Mouse (Mus musculus) Patski (cell line): Measurements from ENCODE around the gene Kcnip1. TPM values are rescaled to one million over a fixed set of nuclear protein-coding genes. Genes with fewer than 3 reads are reported as not detected.

Source experiments
- ATAC-seq: fragments of 100-300 bp; one replicate; pipeline ENCODE4 v1.8.0; 2021
- CTCF ChIA-PET: fragments of 350-600 bp; sonication (Branson Sonifier 250); formaldehyde crosslinking; loops from one replicate; lab custom pipeline; 2022; ENCODE audit warnings: inconsistent platforms; lab: Charles Lee
- POLR2A ChIA-PET: fragments of 350-600 bp; sonication (Branson Sonifier 250); formaldehyde crosslinking; loops from one replicate; lab custom pipeline; 2022; ENCODE audit warnings: antibody characterized with exemption, inconsistent platforms; lab: Charles Lee
- DNase-seq: peaks from one replicate; pipeline ENCODE4 v3.0.0-alpha.2; 2011; ENCODE audit warnings: low read depth, low spot score
- H3K27me3 ChIP-seq: fragments of 371-371 bp; one replicate; pipeline ENCODE4 v1.5.1; 2021
- CTCF ChIP-seq: fragments of 100-300 bp; IDR thresholded peaks from one replicate; pipeline ENCODE4 v1.5.1; 2021
- in situ Hi-C: fragments of 300-500 bp; cut with MboI; formaldehyde crosslinking; loops from 3 replicates; pipeline ENCODE4 v1.11.1; 2018; ENCODE audit warnings: low pct_unique_long_range_greater_than_20kb, mixed read lengths
- polyA plus RNA-seq: library from polyadenylated mRNA; unstranded; gene quantifications from one replicate; pipeline ENCODE4 v1.2.3, GENCODE M21; 2021

Kcnip1 gene
- polyA plus RNA-seq, 1 experiment from 2014 or later: not detected

DNA sequence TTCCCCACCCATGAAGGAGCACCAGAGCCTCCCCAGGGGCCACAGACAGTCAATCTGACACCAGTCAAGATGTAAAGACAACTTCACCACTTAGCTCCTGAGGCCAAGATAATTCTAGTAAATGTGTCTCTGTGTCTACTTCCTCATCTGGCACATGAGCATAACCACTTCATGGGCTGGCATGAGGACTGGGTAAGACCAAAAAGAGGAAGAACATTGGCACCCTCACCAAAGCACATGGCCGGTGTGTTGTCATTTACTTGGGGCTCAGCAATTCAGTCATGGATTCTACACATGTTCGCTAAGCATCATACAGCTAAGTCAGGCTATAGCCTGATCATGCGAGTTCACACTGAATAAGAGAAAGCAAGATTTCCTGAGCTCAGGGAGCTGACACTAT, 144.3 kb downstream of the Kcnip1 start:
- ATAC-seq (no peak), DNase-seq (no peak)
- no peak for TF ChIP-seq CTCF
- no peaks in the 10 kb centered on the region for H3K27me3 ChIP-seq
- ChIA-PET CTCF (interaction anchor here (2.0 kb wide), 1 partner anchor 8 kb away, joined by 6 read pairs; no protein-coding TSS in a partner anchor), POLR2A (no interaction called here)
- in situ Hi-C loops: no loop called here

DNA sequence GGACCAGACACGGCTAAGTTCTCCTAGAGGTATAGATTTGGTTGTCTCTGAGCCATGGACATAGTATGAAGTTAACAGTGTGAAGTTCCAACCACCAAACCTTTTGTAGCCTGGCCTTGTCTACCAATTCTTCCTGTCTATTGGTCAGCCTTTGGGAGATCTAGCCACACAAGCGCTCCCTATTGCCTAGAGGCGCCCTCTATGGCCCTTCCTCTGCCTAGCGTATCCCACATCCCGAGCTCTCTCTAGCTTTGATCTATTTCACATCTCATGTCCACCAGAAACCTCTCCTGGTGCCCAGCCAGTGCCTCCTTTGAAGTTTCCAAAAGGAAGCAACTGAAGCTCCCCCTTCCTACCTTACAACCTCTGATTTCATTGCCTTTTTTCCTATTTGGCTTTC, 147.0 kb downstream of the Kcnip1 start:
- H3K27me3 ChIP-seq: no peaks in the 10 kb centered on the region
- ChIA-PET POLR2A (no interaction called here), CTCF (interaction anchor here (0.9 kb wide), 1 partner anchor 9 kb away, joined by 3 read pairs; no protein-coding TSS in a partner anchor)
- no peak for TF ChIP-seq CTCF
- in situ Hi-C loops: no loop called here
- ATAC-seq: no peak
- DNase-seq: no peak

DNA sequence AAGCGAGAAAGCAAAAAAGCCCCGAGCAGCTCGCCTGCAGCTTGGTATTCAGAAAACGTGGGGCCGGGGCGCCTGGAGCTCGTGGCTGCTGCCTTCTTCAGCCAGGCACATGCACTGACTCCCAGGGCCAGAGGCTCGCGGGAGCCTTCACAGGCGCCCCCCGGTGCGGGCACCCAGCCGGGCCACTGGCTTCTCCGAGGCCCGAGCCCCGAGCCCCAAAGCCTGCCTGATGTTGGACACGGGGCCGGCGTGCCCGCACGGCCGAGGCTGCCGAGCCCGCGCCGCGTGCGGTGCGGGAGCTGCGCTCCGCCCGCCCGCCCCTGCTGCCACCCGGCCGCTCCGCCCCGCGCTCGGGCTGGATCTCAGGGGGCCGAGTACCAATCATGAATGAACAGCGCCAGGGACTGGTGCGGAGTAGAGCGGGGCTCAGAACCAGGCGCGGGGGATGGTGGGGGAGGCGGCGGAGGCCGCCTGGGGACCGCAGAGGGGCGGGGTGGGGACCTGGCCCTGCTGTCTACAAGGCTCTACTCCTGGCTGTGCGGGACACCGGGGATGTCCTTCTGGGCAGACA, 149.6 kb downstream of the Kcnip1 start:
- POLR2A ChIA-PET: interaction anchor here (0.6 to 0.7 kb wide), 2 partner anchors 26 to 89 kb away, joined by 3 read pairs; no protein-coding TSS in a partner anchor
- in situ Hi-C loops: no loop called here
- no peak for TF ChIP-seq CTCF
- ATAC-seq (no peak), DNase-seq (no peak)
- CTCF ChIA-PET: no interaction called here
- no peaks in the 10 kb centered on the region for H3K27me3 ChIP-seq

- CTCF ChIA-PET: interaction anchor here (1.7 kb wide), 2 partner anchors 15 to 39 kb away, joined by 4 to 5 read pairs; no protein-coding TSS in a partner anchor
- ATAC-seq: peak; percentile 84
- in situ Hi-C loops: no loop called here
Measured at GRCm38 (mm10) chr11:33839049-33839448, 153.9 kb downstream of the Kcnip1 start.

GRCm38 (mm10) chr11:33829774-33830173, 163.2 kb downstream of the Kcnip1 start:
- ChIA-PET POLR2A (no interaction called here), CTCF (no interaction called here)

More at GRCm38 (mm10) chr11:33839049-33839448, 153.9 kb downstream of the Kcnip1 start:
- no peaks in the 10 kb centered on the region for H3K27me3 ChIP-seq
- POLR2A ChIA-PET: no interaction called here
- no peak for TF ChIP-seq CTCF
- peak; percentile 55 for DNase-seq

DNA sequence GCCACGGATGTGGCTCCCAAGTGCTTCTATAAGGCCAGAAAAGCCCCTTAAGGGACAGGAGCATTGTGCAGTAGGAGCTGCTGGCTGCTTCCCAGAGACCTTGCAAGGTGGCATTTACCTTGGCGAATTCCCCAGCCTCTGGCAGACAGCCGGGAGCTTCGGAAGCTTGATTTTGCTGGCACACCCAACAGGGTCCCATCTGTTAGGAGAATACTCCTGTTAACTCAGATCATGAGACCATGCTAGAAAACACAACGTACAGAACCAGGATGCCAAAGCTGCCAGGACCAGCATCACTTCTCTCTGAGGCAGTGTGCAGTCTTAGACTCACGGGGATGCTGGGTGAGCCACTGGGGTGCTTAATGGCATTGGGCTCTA, 165.1 kb downstream of the Kcnip1 start:
- DNase-seq (no peak), ATAC-seq (no peak)
- in situ Hi-C loops: no loop called here
- no peaks in the 10 kb centered on the region for H3K27me3 ChIP-seq
- ChIA-PET POLR2A (no interaction called here), CTCF (interaction anchor here (1.0 kb wide), 1 partner anchor 9 kb away, joined by 4 read pairs; no protein-coding TSS in a partner anchor)
- no peak for TF ChIP-seq CTCF

More at GRCm38 (mm10) chr11:33829774-33830173, 163.2 kb downstream of the Kcnip1 start:
- DNase-seq: no peak
- ATAC-seq: no peak
- H3K27me3 ChIP-seq: no peaks in the 10 kb centered on the region
- in situ Hi-C loops: no loop called here
- TF ChIP-seq CTCF: no peak

GRCm38 (mm10) chr11:33827085-33827828, 165.7 kb downstream of the Kcnip1 start:
- no peak for DNase-seq
- H3K27me3 ChIP-seq: no peaks in the 10 kb centered on the region
- no peak for ATAC-seq
- in situ Hi-C loops: no loop called here
- ChIA-PET POLR2A (no interaction called here), CTCF (interaction anchor here (1.0 to 1.9 kb wide), 2 partner anchors 8 to 17 kb away, joined by 4 to 6 read pairs; no protein-coding TSS in a partner anchor)
- TF ChIP-seq CTCF: no peak

- TF ChIP-seq CTCF: no peak
- ChIA-PET CTCF (interaction anchor here (1.8 kb wide), 1 partner anchor 15 kb away, joined by 5 read pairs; no protein-coding TSS in a partner anchor), POLR2A (no interaction called here)
- in situ Hi-C loops: no loop called here
- no peaks in the 10 kb centered on the region for H3K27me3 ChIP-seq
- ATAC-seq (peak; percentile 26), DNase-seq (no peak)
Measured at GRCm38 (mm10) chr11:33824739-33825138, 168.2 kb downstream of the Kcnip1 start.

DNA sequence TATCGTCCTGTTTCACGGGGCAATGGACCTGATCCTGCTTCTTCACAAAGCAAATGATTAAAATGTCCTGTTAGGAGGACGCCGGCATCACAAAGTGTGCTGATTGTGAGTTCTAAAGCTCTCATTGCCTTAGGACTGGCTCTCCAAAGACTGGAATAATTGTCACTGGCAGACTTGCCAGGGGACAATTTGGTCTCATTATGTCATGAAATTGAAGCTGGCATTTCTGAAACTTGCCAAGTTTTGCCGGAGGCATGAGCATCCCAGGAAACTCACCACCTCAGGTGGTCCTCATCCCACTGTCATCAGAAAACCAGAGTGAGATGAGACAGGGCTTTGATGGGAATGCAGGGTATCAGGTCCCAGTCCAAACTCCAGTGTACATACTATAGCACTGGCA, 171.6 kb downstream of the Kcnip1 start:
- in situ Hi-C loops: no loop called here
- no peak for DNase-seq
- ChIA-PET POLR2A (no interaction called here), CTCF (no interaction called here)
- no peak for ATAC-seq
- no peaks in the 10 kb centered on the region for H3K27me3 ChIP-seq
- no peak for TF ChIP-seq CTCF

GRCm38 (mm10) chr11:33820876-33821275, 172.1 kb downstream of the Kcnip1 start:
- in situ Hi-C loops: no loop called here
- TF ChIP-seq CTCF: no peak
- ATAC-seq (no peak), DNase-seq (no peak)
- ChIA-PET POLR2A (no interaction called here), CTCF (no interaction called here)
- H3K27me3 ChIP-seq: no peaks in the 10 kb centered on the region
